Mouse (Mus musculus) CH12.LX (cell line): ENCODE results near the gene Uts2b. TPM values are rescaled to one million over a fixed set of nuclear protein-coding genes. Genes with fewer than 3 reads are reported as not detected.

ENCODE experiments used
- DNase-seq: peaks from one replicate; pipeline ENCODE4 v3.0.0-alpha.2; 2013; ENCODE audit errors: extremely low read depth
- H3K27ac ChIP-seq: 2 replicates; pipeline ENCODE4 v1.5.1; 2012; ENCODE audit warnings: low read depth, mild to moderate bottlenecking, control low read depth, moderate library complexity; ENCODE audit not compliant: insufficient read depth
- H3K27me3 ChIP-seq: replicated peaks from 2 replicates; pipeline ENCODE3; 2012; ENCODE audit warnings: inconsistent platforms
- H3K36me3 ChIP-seq, 2 experiments: replicated peaks in 1 of 2; 2 replicates each; pipeline versions ENCODE3 to v1.6.1; 2012; ENCODE audit warnings: inconsistent platforms in 1 of 2, low read length in 1 of 2, mild to moderate bottlenecking in 1 of 2, mixed read lengths in 1 of 2, moderate library complexity in 1 of 2; ENCODE audit not compliant: control insufficient read depth in 1 of 2, insufficient read depth in 1 of 2
- H3K4me1 ChIP-seq, 2 experiments: 2 replicates each; pipeline ENCODE4 v1.6.1; 2012; ENCODE audit warnings: inconsistent platforms in 1 of 2, moderate library complexity in 1 of 2; ENCODE audit not compliant: insufficient read depth in 2 of 2, control insufficient read depth in 1 of 2
- H3K4me2 ChIP-seq: 2 replicates; pipeline ENCODE4 v1.6.1; 2012; ENCODE audit warnings: low read depth, mild to moderate bottlenecking, control low read depth; ENCODE audit not compliant: poor library complexity, insufficient read depth, severe bottlenecking
- H3K4me3 ChIP-seq, 3 experiments: fragments of 150-350 bp in 1 of 3; sonication (generic) in 1 of 3; replicated peaks in 1 of 3; 2 replicates each; pipeline versions ENCODE3 to v1.5.1; 2011 to 2012; ENCODE audit warnings: low read depth in 2 of 3, low read length in 2 of 3, mild to moderate bottlenecking in 2 of 3, moderate library complexity in 2 of 3, control low read depth in 1 of 3, improper control_type of control experiment in 1 of 3, inconsistent platforms in 1 of 3, mixed read lengths in 1 of 3; ENCODE audit not compliant: poor library complexity in 1 of 3
- H3K79me2 ChIP-seq: replicated peaks from 2 replicates; pipeline ENCODE4 v1.6.1; 2012; ENCODE audit warnings: mild to moderate bottlenecking, moderate library complexity; ENCODE audit not compliant: control insufficient read depth, poor library complexity, insufficient read depth, severe bottlenecking; ENCODE audit errors: extremely low read depth
- H3K9ac ChIP-seq: 2 replicates; pipeline ENCODE4 v1.6.1; 2012; ENCODE audit warnings: low read depth, mild to moderate bottlenecking, control low read depth, moderate library complexity; ENCODE audit not compliant: insufficient read depth
- H3K9me3 ChIP-seq: replicated peaks from 2 replicates; pipeline ENCODE3; 2012; ENCODE audit warnings: low read length, inconsistent platforms, mixed read lengths
- BHLHE40 ChIP-seq: IDR thresholded peaks from 2 replicates; pipeline ENCODE4 v1.6.1; 2011; ENCODE audit warnings: mild to moderate bottlenecking, low read depth, low read length, improper control_type of control experiment
- CHD1 ChIP-seq: IDR thresholded peaks from 2 replicates; pipeline ENCODE4 v1.6.1; 2012; ENCODE audit warnings: low read depth, low read length, improper control_type of control experiment, inconsistent platforms
- E2F4 ChIP-seq: IDR thresholded peaks from 2 replicates; pipeline ENCODE4 v1.6.1; 2011; ENCODE audit warnings: low read depth, low read length, improper control_type of control experiment; ENCODE audit not compliant: insufficient replicate concordance
- ELF1 ChIP-seq: IDR thresholded peaks from 2 replicates; pipeline ENCODE4 v1.6.1; 2014; ENCODE audit warnings: low read depth, mild to moderate bottlenecking, inconsistent platforms, low read length, improper control_type of control experiment
- EP300 ChIP-seq: IDR thresholded peaks from 2 replicates; pipeline ENCODE4 v1.6.1; 2011; ENCODE audit warnings: low read length, improper control_type of control experiment
- ETS1 ChIP-seq: conservative IDR thresholded peaks from 2 replicates; pipeline ENCODE4 v1.6.1; 2012; ENCODE audit warnings: low read depth, mild to moderate bottlenecking, inconsistent platforms, low read length, improper control_type of control experiment, moderate library complexity
- GABPA ChIP-seq: IDR thresholded peaks from 2 replicates; pipeline ENCODE4 v1.6.1; 2012; ENCODE audit warnings: low read depth, low read length, improper control_type of control experiment, inconsistent platforms; ENCODE audit not compliant: insufficient replicate concordance
- IRF4 ChIP-seq: IDR thresholded peaks from 2 replicates; pipeline ENCODE4 v1.6.1; 2014; ENCODE audit warnings: low read depth, mild to moderate bottlenecking, inconsistent platforms, low read length, improper control_type of control experiment
- JUND ChIP-seq: conservative IDR thresholded peaks from 2 replicates; pipeline ENCODE4 v1.6.1; 2011; ENCODE audit warnings: low read depth, low read length, improper control_type of control experiment
- KAT2A ChIP-seq: IDR thresholded peaks from 2 replicates; pipeline ENCODE4 v1.6.1; 2012; ENCODE audit warnings: low read length, improper control_type of control experiment, inconsistent platforms; ENCODE audit not compliant: insufficient replicate concordance
- MAFK ChIP-seq: IDR thresholded peaks from 2 replicates; pipeline ENCODE4 v1.6.1; 2011; ENCODE audit warnings: low read length, improper control_type of control experiment; ENCODE audit not compliant: insufficient replicate concordance
- MAX ChIP-seq: IDR thresholded peaks from 2 replicates; pipeline ENCODE4 v1.6.1; 2011; ENCODE audit warnings: low read length, improper control_type of control experiment
- MEF2A ChIP-seq: IDR thresholded peaks from 2 replicates; pipeline ENCODE4 v1.6.1; 2014; ENCODE audit warnings: low read depth, mild to moderate bottlenecking, inconsistent platforms, low read length, improper control_type of control experiment, borderline replicate concordance
- MXI1 ChIP-seq: IDR thresholded peaks from 2 replicates; pipeline ENCODE4 v1.6.1; 2011; ENCODE audit warnings: mild to moderate bottlenecking, low read depth, low read length, improper control_type of control experiment
- MYC ChIP-seq: IDR thresholded peaks from 2 replicates; pipeline ENCODE4 v1.6.1; 2011; ENCODE audit warnings: low read depth, mild to moderate bottlenecking, improper control_type of control experiment, low read length
- NELFE ChIP-seq: IDR thresholded peaks from 2 replicates; pipeline ENCODE4 v1.6.1; 2011; ENCODE audit warnings: low read depth, low read length, improper control_type of control experiment
- NRF1 ChIP-seq: IDR thresholded peaks from 2 replicates; pipeline ENCODE4 v1.6.1; 2014; ENCODE audit warnings: low read depth, mild to moderate bottlenecking, inconsistent platforms, low read length, improper control_type of control experiment, moderate library complexity
- PAX5 ChIP-seq: IDR thresholded peaks from 2 replicates; pipeline ENCODE4 v1.6.1; 2012; ENCODE audit warnings: low read length, inconsistent platforms, mixed read lengths
- POLR2A ChIP-seq: IDR thresholded peaks from 2 replicates; pipeline ENCODE4 v1.6.1; 2011; ENCODE audit warnings: low read depth, mild to moderate bottlenecking, improper control_type of control experiment, low read length
- POLR2AphosphoS2 ChIP-seq: IDR thresholded peaks from 2 replicates; pipeline ENCODE4 v1.6.1; 2011; ENCODE audit warnings: low read depth, low read length, improper control_type of control experiment
- RCOR1 ChIP-seq: conservative IDR thresholded peaks from 2 replicates; pipeline ENCODE4 v1.6.1; 2012; ENCODE audit warnings: low read depth, mild to moderate bottlenecking, inconsistent platforms, low read length, improper control_type of control experiment
- SIN3A ChIP-seq: IDR thresholded peaks from 2 replicates; pipeline ENCODE4 v1.6.1; 2012; ENCODE audit warnings: low read length, improper control_type of control experiment, inconsistent platforms
- SMC3 ChIP-seq: IDR thresholded peaks from 2 replicates; pipeline ENCODE4 v1.6.1; 2011; ENCODE audit warnings: low read depth, low read length, improper control_type of control experiment
- TBP ChIP-seq: conservative IDR thresholded peaks from 2 replicates; pipeline ENCODE4 v1.6.1; 2011; ENCODE audit warnings: low read depth, low read length, improper control_type of control experiment
- TCF12 ChIP-seq: IDR thresholded peaks from 2 replicates; pipeline ENCODE4 v1.6.1; 2014; ENCODE audit warnings: low read depth, mild to moderate bottlenecking, inconsistent platforms, low read length, improper control_type of control experiment
- UBTF ChIP-seq: IDR thresholded peaks from 2 replicates; pipeline ENCODE4 v1.6.1; 2012; ENCODE audit warnings: low read depth, mild to moderate bottlenecking, inconsistent platforms, low read length, improper control_type of control experiment, moderate library complexity
- USF1 ChIP-seq: IDR thresholded peaks from 2 replicates; pipeline ENCODE4 v1.6.1; 2014; ENCODE audit warnings: low read depth, mild to moderate bottlenecking, inconsistent platforms, low read length, improper control_type of control experiment
- ZC3H11A ChIP-seq: IDR thresholded peaks from 2 replicates; pipeline ENCODE4 v1.6.1; 2012; ENCODE audit warnings: low read depth, mild to moderate bottlenecking, inconsistent platforms, low read length, improper control_type of control experiment
- ZMIZ1 ChIP-seq: IDR thresholded peaks from 2 replicates; pipeline ENCODE4 v1.6.1; 2012; ENCODE audit warnings: low read depth, mild to moderate bottlenecking, inconsistent platforms, low read length, improper control_type of control experiment
- ZNF384 ChIP-seq: IDR thresholded peaks from 2 replicates; pipeline ENCODE4 v1.6.1; 2012; ENCODE audit warnings: low read depth, low read length, improper control_type of control experiment, inconsistent platforms
- dilution Hi-C: fragments of 300-500 bp; cut with MboI; formaldehyde crosslinking; loops from 2 replicates; pipeline ENCODE4 v1.14.3; 2020; ENCODE audit warnings: low sequenced_read_pairs; ENCODE audit not compliant: extremely low pct_unique_long_range_greater_than_20kb, extremely low pct_ligation_motif_present
- in situ Hi-C: fragments of 300-500 bp; cut with MboI; formaldehyde crosslinking; loops from 3 replicates; pipeline ENCODE4 v1.14.3; 2019; ENCODE audit warnings: low sequenced_read_pairs, low pct_ligation_motif_present, low pct_unique_long_range_greater_than_20kb, mixed read lengths
- polyA plus RNA-seq: library from polyadenylated mRNA; unstranded; fragments of >175 nt; gene quantifications from 2 replicates; pipeline ENCODE4 v1.2.1, GENCODE M21; 2012; ENCODE audit warnings: low read depth; ENCODE audit not compliant: insufficient read length
- total RNA-seq, 2 experiments: library from RNA; depleted of rRNA; stranded (reverse); fragments of 300-350 nt in 1 of 2; fragments of >200 nt in 1 of 2; gene quantifications; 2 replicates each; pipeline ENCODE4 v1.2.3; 2012 to 2014

Uts2b gene
- total and polyA plus RNA-seq, 3 experiments, result 0.38 to 0.51 TPM; not detected in 1

GRCm38 (mm10) chr16:27391845-27392244, 21.8 kb upstream of the Uts2b start (continued):
- no peak; the same call in 1 of the 2 replicates for TF ChIP-seq POLR2AphosphoS2
- TF ChIP-seq IRF4, result peak; percentile 68; the same call in 1 of the 2 replicates
- 0 out of 2 replicates have a peak, but pooled peaks have one; percentile 28 for TF ChIP-seq MEF2A

GRCm38 (mm10) chr16:27390306-27390705, 20.3 kb upstream of the Uts2b start:
- peak overlapping the region; percentile 92 for H3K4me2 ChIP-seq
- peaks cover 0 to 10% of the 10 kb centered on the region in 2 experiments for H3K36me3 ChIP-seq
- H3K27ac ChIP-seq, result peak overlapping the region; percentile 94
- no peaks in the 10 kb centered on the region for H3K9me3 ChIP-seq
- no peaks in the 10 kb centered on the region for H3K27me3 ChIP-seq
- H3K4me1 ChIP-seq, result peaks cover 13 to 51% of the 10 kb centered on the region in 2 experiments; a peak in 3 of 4 replicates
- in situ Hi-C loops, result no loop called here
- no peak for DNase-seq
- peaks cover 54% of the 10 kb centered on the region for H3K79me2 ChIP-seq
- dilution Hi-C loops, result no loop called here
- TF ChIP-seq ELF1 (no peak), ZC3H11A (no peak), TCF12 (0 out of 2 replicates have a peak, but pooled peaks have one; percentile 8), POLR2A (0 out of 2 replicates have a peak, but pooled peaks have one; percentile 9), ETS1 (no peak; the same call in 1 of the 2 replicates), BHLHE40 (no peak), KAT2A (no peak), ZMIZ1 (peak; percentile 32; the same call in 1 of the 2 replicates), IRF4 (peak; percentile 31; the same call in 1 of the 2 replicates), EP300 (0 out of 2 replicates have a peak, but pooled peaks have one; percentile 46), RCOR1 (no peak), SMC3 (no peak), NRF1 (no peak), MYC (0 out of 2 replicates have a peak, but pooled peaks have one; percentile 12), TBP (peak; percentile 26; the same call in 1 of the 2 replicates), SIN3A (peak; percentile 39; the same call in 1 of the 2 replicates), CHD1 (no peak), GABPA (no peak), E2F4 (no peak), ZNF384 (peak; percentile 73), PAX5 (no peak), MAX (peak; percentile 19; the same call in 1 of the 2 replicates), NELFE (no peak), UBTF (0 out of 2 replicates have a peak, but pooled peaks have one; percentile 50), USF1 (no peak), JUND (no peak), MAFK (no peak), MXI1 (no peak)
- peak overlapping the region; percentile 99 for H3K9ac ChIP-seq
- H3K4me3 ChIP-seq, result peak overlapping the region; percentile 79 to 89 (median 80)
